Mouse (Mus musculus) ES-Bruce4 (cell line): ENCODE measurements at regions not wholly inside any gene's neighbourhood (a gene's known extent, or its start where the extent isn't known, plus 50 kb on each side); places are given as distances from the start of the nearest gene placed in this dataset.

ENCODE experiments used
- CTCF ChIP-seq: IDR thresholded peaks from one replicate; pipeline ENCODE4 v1.8.1; 2011; ENCODE audit warnings: low read depth, low read length
- POLR2A ChIP-seq: IDR thresholded peaks from one replicate; pipeline ENCODE4 v1.8.1; 2011; ENCODE audit warnings: low read length; ENCODE audit not compliant: insufficient read depth

- TF ChIP-seq CTCF, result no peak
- no peak for TF ChIP-seq POLR2A
Measured at GRCm38 (mm10) chr13:113734134-113734794, 60.0 kb upstream of the Arl15 start.
